Mouse (Mus musculus) intestine, postnatal 0 days (tissue): ENCODE measurements around the gene Plekha7. TPM values are rescaled to one million over a fixed set of nuclear protein-coding genes. Genes with fewer than 3 reads are reported as not detected.

ENCODE experiments used
- ATAC-seq: fragments of 200-750 bp; cut with Nextera tagmentation; 2 replicates; pipeline ENCODE4 v1.8.0; 2017; ENCODE audit warnings: mild to moderate bottlenecking, moderate TSS enrichment, moderate library complexity
- H3K27ac ChIP-seq: fragments of 300-500 bp; sonication (generic); 2 replicates; pipeline ENCODE4 v1.5.1; 2014; ENCODE audit warnings: mild to moderate bottlenecking, low read depth, low read length, moderate library complexity
- H3K27me3 ChIP-seq: fragments of 300-500 bp; sonication (generic); replicated peaks from 2 replicates; pipeline ENCODE4 v1.6.1; 2014; ENCODE audit warnings: low read length, mixed read lengths; ENCODE audit not compliant: control insufficient read depth, insufficient read depth
- H3K36me3 ChIP-seq: fragments of 300-500 bp; sonication (generic); 2 replicates; pipeline ENCODE4 v1.6.1; 2014; ENCODE audit warnings: mild to moderate bottlenecking, moderate library complexity; ENCODE audit not compliant: control insufficient read depth, insufficient read depth
- H3K4me1 ChIP-seq: fragments of 300-500 bp; sonication (generic); replicated peaks from 2 replicates; pipeline ENCODE4 v1.6.1; 2014; ENCODE audit warnings: antibody characterized with exemption, low read length, mixed read lengths; ENCODE audit not compliant: control insufficient read depth, insufficient read depth
- H3K4me2 ChIP-seq: fragments of 300-500 bp; sonication (generic); replicated peaks from 2 replicates; pipeline ENCODE4 v1.6.1; 2014; ENCODE audit warnings: low read depth, mild to moderate bottlenecking, moderate library complexity
- H3K4me3 ChIP-seq: fragments of 300-500 bp; sonication (generic); 2 replicates; pipeline ENCODE4 v1.5.1; 2014; ENCODE audit warnings: low read depth, low read length
- H3K9ac ChIP-seq: fragments of 300-500 bp; sonication (generic); 2 replicates; pipeline ENCODE4 v1.6.1; 2014; ENCODE audit warnings: mild to moderate bottlenecking, low read depth, low read length
- H3K9me3 ChIP-seq: fragments of 300-500 bp; sonication (generic); 2 replicates; pipeline ENCODE4 v1.6.1; 2016; ENCODE audit warnings: mixed run types; ENCODE audit not compliant: control insufficient read depth
- CTCF ChIP-seq: sonication (generic); IDR thresholded peaks from 2 replicates; pipeline ENCODE4 v1.5.1; 2016; ENCODE audit warnings: low read depth, mild to moderate bottlenecking, control low read depth, antibody characterized with exemption, moderate library complexity
- WGBS: fragments of 180-500 bp; shearing (Covaris S2); extraction: QIAGEN DNeasy Blood & Tissue Kit; methylation state at CpG from one replicate; pipeline ENCODE4 v1.1.7; 2014; 5-methylcytosine and 5-hydroxymethylcytosine counted together
- polyA plus RNA-seq: library from polyadenylated mRNA; unstranded; fragments of >200 nt; fragmentation: Nextera tagmentation; extraction: Ambion mirVana; gene quantifications from 2 replicates; pipeline ENCODE4 v1.2.1, GENCODE M21; 2015

Plekha7 gene
- polyA plus RNA-seq, 1 experiment from 2014 or later = 17.2 TPM

DNA sequence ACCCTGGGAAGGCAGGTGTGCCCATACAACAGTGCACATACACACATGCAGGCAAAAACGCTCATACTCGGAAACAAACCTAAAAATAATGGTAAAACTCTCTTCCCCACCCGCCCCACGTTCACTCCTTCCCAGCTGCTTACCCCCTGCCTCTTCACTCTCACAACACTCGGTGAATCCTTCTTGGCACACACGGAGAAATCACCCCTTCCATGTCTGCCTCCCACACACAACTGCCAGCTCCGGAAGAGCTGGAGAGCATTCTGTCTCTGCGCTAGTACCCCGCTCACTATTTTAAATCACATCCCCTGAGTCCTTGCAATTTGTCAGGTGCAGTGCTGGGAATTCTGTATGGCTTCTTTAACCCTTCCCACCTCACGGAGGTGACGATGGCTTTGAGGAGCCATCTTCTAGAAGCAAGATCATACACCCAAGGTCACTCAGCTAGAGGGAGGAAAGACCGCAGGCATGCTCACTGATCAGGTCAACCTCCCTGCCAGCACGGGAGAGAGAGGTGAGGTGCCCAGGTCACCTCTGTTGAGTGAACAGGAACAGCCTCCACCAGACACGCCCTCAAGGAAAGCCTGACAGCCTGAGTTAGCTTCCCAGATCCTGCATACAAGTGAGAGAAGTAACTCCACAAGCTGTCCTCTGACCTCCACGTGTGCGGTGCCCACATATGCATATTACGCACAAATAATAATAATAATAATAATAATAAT, 49.6 kb downstream of the Plekha7 start:
- Histone ChIP-seq H3K4me2 (no peak overlapping the region), H3K9ac (no peak overlapping the region), H3K4me1 (no peaks in the 10 kb centered on the region), H3K4me3 (no peak overlapping the region), H3K27ac (no peak overlapping the region), H3K36me3 (no peaks in the 10 kb centered on the region), H3K27me3 (no peaks in the 10 kb centered on the region), H3K9me3 (no peaks in the 10 kb centered on the region)
- no peak for TF ChIP-seq CTCF
- no peak for ATAC-seq
- 77% methylated on average over 17 of the region's 17 CpGs for WGBS

DNA sequence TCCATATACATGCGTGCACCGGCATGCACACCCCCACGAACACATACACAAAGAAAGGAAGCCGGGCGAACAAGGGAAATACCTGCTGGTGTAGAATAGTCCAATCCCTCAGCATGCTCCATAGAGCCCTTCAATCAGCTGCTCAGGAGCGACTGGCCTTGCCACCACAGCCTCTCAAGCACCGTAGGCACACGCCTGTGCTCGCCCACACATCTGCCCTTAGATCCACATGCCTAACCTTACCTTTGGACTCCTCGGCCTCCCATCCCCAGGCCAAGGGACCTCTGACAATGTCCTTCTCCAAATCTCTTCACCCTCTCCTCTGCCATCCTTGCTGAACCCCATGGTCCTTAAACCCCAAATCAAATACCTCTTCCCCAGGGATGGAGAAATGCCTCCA, 50.2 kb downstream of the Plekha7 start:
- Histone ChIP-seq H3K4me1 (no peaks in the 10 kb centered on the region), H3K4me2 (no peak overlapping the region), H3K9me3 (no peaks in the 10 kb centered on the region), H3K27me3 (no peaks in the 10 kb centered on the region), H3K4me3 (no peak overlapping the region), H3K27ac (no peak overlapping the region), H3K36me3 (no peaks in the 10 kb centered on the region), H3K9ac (no peak overlapping the region)
- 86% methylated on average over 10 of the region's 10 CpGs for WGBS
- TF ChIP-seq CTCF = no peak
- ATAC-seq = no peak

DNA sequence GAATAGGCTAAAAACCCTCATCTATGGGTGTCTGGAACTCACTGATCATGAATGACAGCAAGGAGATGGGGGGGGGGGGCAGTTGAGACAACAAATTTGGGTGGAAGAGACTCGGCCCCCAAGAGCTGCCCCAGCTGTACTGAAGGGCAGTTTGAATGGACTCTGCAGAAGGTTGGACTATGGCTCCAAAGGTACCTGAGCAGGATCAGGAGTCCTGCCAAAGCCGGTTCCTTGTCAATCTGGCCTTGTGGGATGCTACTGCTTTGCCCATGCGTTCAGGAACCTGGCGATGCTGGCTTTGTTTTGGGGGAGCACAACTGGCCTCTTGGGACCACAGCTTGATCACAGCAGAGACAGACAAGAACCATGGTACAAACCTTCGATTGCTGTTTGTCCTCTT, 52.5 kb downstream of the Plekha7 start:
- Histone ChIP-seq H3K9ac (no peak overlapping the region), H3K27ac (no peak overlapping the region), H3K4me2 (no peak overlapping the region), H3K36me3 (no peaks in the 10 kb centered on the region), H3K9me3 (no peaks in the 10 kb centered on the region), H3K4me1 (no peaks in the 10 kb centered on the region), H3K27me3 (no peaks in the 10 kb centered on the region), H3K4me3 (no peak overlapping the region)
- TF ChIP-seq CTCF = no peak
- WGBS = 90% methylated on average over 5 of the region's 5 CpGs
- no peak for ATAC-seq

DNA sequence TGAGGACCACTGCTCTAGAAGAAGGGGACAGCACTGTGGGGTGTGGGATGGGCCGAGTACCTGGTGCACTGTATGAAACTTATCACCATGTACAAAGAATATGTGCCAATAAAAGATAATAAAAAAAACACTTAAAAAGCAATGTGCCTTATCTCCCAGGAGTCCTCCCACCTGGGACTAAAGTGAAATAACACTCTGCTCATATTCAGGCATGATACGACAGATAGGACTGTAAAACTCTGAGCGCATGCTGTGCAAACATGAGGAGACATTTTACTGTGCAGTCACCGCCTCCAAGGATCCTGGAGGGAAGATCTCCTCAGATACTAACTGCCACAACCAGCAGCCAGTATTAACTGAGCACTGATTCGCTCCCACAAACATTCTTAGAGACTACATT, 53.5 kb downstream of the Plekha7 start:
- Histone ChIP-seq H3K4me2 (no peak overlapping the region), H3K4me3 (no peak overlapping the region), H3K4me1 (no peaks in the 10 kb centered on the region), H3K36me3 (no peaks in the 10 kb centered on the region), H3K9ac (no peak overlapping the region), H3K27ac (no peak overlapping the region), H3K27me3 (no peaks in the 10 kb centered on the region), H3K9me3 (no peaks in the 10 kb centered on the region)
- no peak for TF ChIP-seq CTCF
- peak; percentile 65 for ATAC-seq
- 44% methylated on average over 5 of the region's 5 CpGs for WGBS

DNA sequence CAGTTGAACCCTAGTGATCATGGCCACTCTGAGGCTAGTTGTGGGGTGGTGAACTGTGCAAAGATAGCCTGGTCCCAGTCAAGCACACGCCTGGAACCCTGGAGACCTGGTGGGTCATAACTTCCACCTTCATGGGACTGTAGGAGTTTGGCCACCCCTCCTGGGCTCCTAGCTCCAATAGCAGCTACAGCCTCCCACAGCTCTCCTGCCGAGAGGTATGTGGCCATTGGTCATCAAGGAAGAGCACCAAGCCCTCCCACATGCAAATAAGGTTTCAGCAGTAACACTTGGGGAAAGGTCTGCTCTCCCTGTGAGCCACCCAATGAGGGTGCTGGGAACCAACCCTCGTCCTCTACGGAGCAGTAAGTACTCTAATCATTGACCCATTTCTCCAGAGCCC, 55.7 kb downstream of the Plekha7 start:
- no peak overlapping the region for H3K27ac ChIP-seq
- H3K4me3 ChIP-seq = no peak overlapping the region
- H3K9ac ChIP-seq = no peak overlapping the region
- no peak overlapping the region for H3K4me2 ChIP-seq
- TF ChIP-seq CTCF = no peak
- 77% methylated on average over 4 of the region's 4 CpGs for WGBS
- no peaks in the 10 kb centered on the region for H3K9me3 ChIP-seq
- H3K36me3 ChIP-seq = no peaks in the 10 kb centered on the region
- no peak for ATAC-seq
- H3K27me3 ChIP-seq = no peaks in the 10 kb centered on the region
- H3K4me1 ChIP-seq = no peaks in the 10 kb centered on the region

DNA sequence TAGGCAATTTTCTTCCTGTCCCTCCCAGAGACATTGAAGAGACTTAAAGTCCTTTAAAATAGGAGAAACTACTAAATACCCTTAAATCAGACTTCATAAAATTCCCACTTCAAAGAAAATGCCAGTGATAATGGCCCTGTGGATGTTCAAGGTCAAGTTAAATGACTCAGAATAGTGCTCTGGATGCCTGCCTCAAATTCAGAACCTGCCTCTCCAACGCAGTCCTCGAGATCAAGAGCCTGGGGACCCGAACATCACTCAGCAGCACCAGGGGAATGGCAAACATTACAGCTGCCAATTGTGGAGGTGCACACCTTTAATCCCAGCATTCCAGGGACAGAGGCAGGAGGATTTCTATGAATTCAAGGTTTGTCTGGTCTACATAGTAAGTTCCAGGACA, 56.7 kb downstream of the Plekha7 start:
- no peak for ATAC-seq
- Histone ChIP-seq H3K36me3 (no peaks in the 10 kb centered on the region), H3K9me3 (no peaks in the 10 kb centered on the region), H3K4me2 (no peak overlapping the region), H3K27me3 (no peaks in the 10 kb centered on the region), H3K4me1 (no peaks in the 10 kb centered on the region), H3K27ac (no peak overlapping the region), H3K4me3 (no peak overlapping the region), H3K9ac (no peak overlapping the region)
- whole genome bisulfite sequencing = 61% methylated on average over 3 of the region's 3 CpGs
- TF ChIP-seq CTCF = no peak

DNA sequence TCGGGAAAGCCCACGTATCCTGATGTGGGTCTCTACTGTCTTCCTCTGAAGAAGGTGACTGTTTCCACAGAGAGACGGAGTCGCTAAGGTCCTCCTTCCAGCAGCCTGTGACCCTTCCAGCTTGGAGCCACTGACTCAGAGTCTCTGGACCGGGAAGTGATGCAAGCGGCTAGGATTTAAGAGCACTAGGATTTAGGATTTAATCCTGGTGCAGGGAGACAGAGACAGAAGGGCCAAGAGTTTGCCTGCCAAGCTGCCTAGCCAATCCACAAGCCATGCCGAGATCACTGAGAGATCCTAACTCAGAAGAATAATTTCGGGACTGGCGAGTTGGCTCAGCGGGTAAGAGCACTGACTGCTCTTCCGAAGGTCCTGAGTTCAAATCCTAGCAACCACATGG, 59.6 kb downstream of the Plekha7 start:
- Histone ChIP-seq H3K9me3 (no peaks in the 10 kb centered on the region), H3K4me1 (no peaks in the 10 kb centered on the region), H3K27ac (no peak overlapping the region), H3K36me3 (no peaks in the 10 kb centered on the region), H3K4me3 (no peak overlapping the region), H3K27me3 (no peaks in the 10 kb centered on the region), H3K9ac (no peak overlapping the region), H3K4me2 (no peak overlapping the region)
- no peak for TF ChIP-seq CTCF
- 95% methylated on average over 11 of the region's 11 CpGs for WGBS
- ATAC-seq = no peak
